Mouse (Mus musculus): Measurements from ENCODE around the gene Ugt1a1. TPM values are rescaled to one million over a fixed set of nuclear protein-coding genes. Genes with fewer than 3 reads are reported as not detected.

Ugt1a1 gene
- polyA plus RNA-seq, 1 experiment from 2014 or later: 0.33 TPM

GRCm38 (mm10) chr1:88260604-88261377 is 49.0 kb downstream of the Ugt1a1 start:
- ATAC-seq (ENCODE audit: insufficient number of reproducible peaks, insufficient read depth, low FRiP score, low read depth): no peak
- 81% methylated on average over 10 of the region's 10 CpGs for WGBS
- no peak overlapping the region for H3K9ac ChIP-seq (replicated peaks; ENCODE audit: low read depth, low read length)
- no peaks in the 10 kb centered on the region for H3K27me3 ChIP-seq (ENCODE audit: control insufficient read depth, insufficient read depth, low read length)
- peaks cover 4% of the 10 kb centered on the region; the same call in 1 of the 2 replicates for H3K4me1 ChIP-seq (ENCODE audit: control insufficient read depth, insufficient read depth, low read length)
- H3K9me3 ChIP-seq (ENCODE audit: control insufficient read depth, low read depth, low read length): peaks cover 9% of the 10 kb centered on the region; the same call in 1 of the 2 replicates
- H3K27ac ChIP-seq (ENCODE audit: low read length): no peak overlapping the region
- H3K36me3 ChIP-seq (ENCODE audit: control insufficient read depth, insufficient read depth, low read length): peaks cover 60% of the 10 kb centered on the region
- H3K4me2 ChIP-seq (replicated peaks; ENCODE audit: low read depth, low read length): no peak overlapping the region
- no peak overlapping the region for H3K4me3 ChIP-seq (ENCODE audit: low read depth, low read length)

GRCm38 (mm10) chr1:88261706-88262105 is 49.9 kb downstream of the Ugt1a1 start:
- 84% methylated on average over 7 of the region's 7 CpGs for WGBS
- Histone ChIP-seq H3K4me2 (replicated peaks; ENCODE audit: low read depth, low read length) (no peak overlapping the region), H3K4me1 (ENCODE audit: control insufficient read depth, insufficient read depth, low read length) (peaks cover 4% of the 10 kb centered on the region; the same call in 1 of the 2 replicates), H3K9ac (replicated peaks; ENCODE audit: low read depth, low read length) (no peak overlapping the region), H3K27me3 (ENCODE audit: control insufficient read depth, insufficient read depth, low read length) (no peaks in the 10 kb centered on the region), H3K27ac (ENCODE audit: low read length) (no peak overlapping the region), H3K4me3 (ENCODE audit: low read depth, low read length) (no peak overlapping the region), H3K36me3 (ENCODE audit: control insufficient read depth, insufficient read depth, low read length) (peaks cover 69% of the 10 kb centered on the region), H3K9me3 (ENCODE audit: control insufficient read depth, low read depth, low read length) (no peaks in the 10 kb centered on the region; the same call in 1 of the 2 replicates)
- no peak for ATAC-seq (ENCODE audit: insufficient number of reproducible peaks, insufficient read depth, low FRiP score, low read depth)

GRCm38 (mm10) chr1:88262255-88262654 is 50.5 kb downstream of the Ugt1a1 start:
- Histone ChIP-seq H3K27me3 (ENCODE audit: control insufficient read depth, insufficient read depth, low read length) (no peaks in the 10 kb centered on the region), H3K9me3 (ENCODE audit: control insufficient read depth, low read depth, low read length) (no peaks in the 10 kb centered on the region; the same call in 1 of the 2 replicates), H3K4me1 (ENCODE audit: control insufficient read depth, insufficient read depth, low read length) (peaks cover 4% of the 10 kb centered on the region; the same call in 1 of the 2 replicates), H3K36me3 (ENCODE audit: control insufficient read depth, insufficient read depth, low read length) (peaks cover 74% of the 10 kb centered on the region), H3K4me3 (ENCODE audit: low read depth, low read length) (no peak overlapping the region), H3K4me2 (replicated peaks; ENCODE audit: low read depth, low read length) (no peak overlapping the region), H3K9ac (replicated peaks; ENCODE audit: low read depth, low read length) (no peak overlapping the region), H3K27ac (ENCODE audit: low read length) (peak overlapping the region; percentile 0; the same call in 1 of the 2 replicates)
- ATAC-seq (ENCODE audit: insufficient number of reproducible peaks, insufficient read depth, low FRiP score, low read depth): peak; percentile 10
- 58% methylated on average over 4 of the region's 4 CpGs for WGBS

- H3K9ac ChIP-seq (replicated peaks; ENCODE audit: low read depth, low read length): no peak overlapping the region
- peaks cover 82% of the 10 kb centered on the region for H3K36me3 ChIP-seq (ENCODE audit: control insufficient read depth, insufficient read depth, low read length)
- H3K4me2 ChIP-seq (replicated peaks; ENCODE audit: low read depth, low read length): no peak overlapping the region
- 70% methylated on average over 6 of the region's 6 CpGs for WGBS
- no peak for ATAC-seq (ENCODE audit: insufficient number of reproducible peaks, insufficient read depth, low FRiP score, low read depth)
- no peaks in the 10 kb centered on the region for H3K27me3 ChIP-seq (ENCODE audit: control insufficient read depth, insufficient read depth, low read length)
- H3K4me1 ChIP-seq (ENCODE audit: control insufficient read depth, insufficient read depth, low read length): peaks cover 4% of the 10 kb centered on the region; the same call in 1 of the 2 replicates
- H3K9me3 ChIP-seq (ENCODE audit: control insufficient read depth, low read depth, low read length): no peaks in the 10 kb centered on the region; the same call in 1 of the 2 replicates
- H3K4me3 ChIP-seq (ENCODE audit: low read depth, low read length): no peak overlapping the region
- peak overlapping the region; percentile 0; the same call in 1 of the 2 replicates for H3K27ac ChIP-seq (ENCODE audit: low read length)
Measured at GRCm38 (mm10) chr1:88262961-88263360, 51.2 kb downstream of the Ugt1a1 start.

GRCm38 (mm10) chr1:88263778-88264177 is 52.0 kb downstream of the Ugt1a1 start:
- WGBS: 92% methylated on average over 5 of the region's 5 CpGs
- H3K4me1 ChIP-seq (ENCODE audit: control insufficient read depth, insufficient read depth, low read length): peaks cover 4% of the 10 kb centered on the region; the same call in 1 of the 2 replicates
- H3K4me3 ChIP-seq (ENCODE audit: low read depth, low read length): no peak overlapping the region
- no peak overlapping the region for H3K9ac ChIP-seq (replicated peaks; ENCODE audit: low read depth, low read length)
- peaks cover 90% of the 10 kb centered on the region for H3K36me3 ChIP-seq (ENCODE audit: control insufficient read depth, insufficient read depth, low read length)
- H3K9me3 ChIP-seq (ENCODE audit: control insufficient read depth, low read depth, low read length): no peaks in the 10 kb centered on the region; the same call in 1 of the 2 replicates
- no peak for ATAC-seq (ENCODE audit: insufficient number of reproducible peaks, insufficient read depth, low FRiP score, low read depth)
- H3K27ac ChIP-seq (ENCODE audit: low read length): no peak overlapping the region
- H3K4me2 ChIP-seq (replicated peaks; ENCODE audit: low read depth, low read length): no peak overlapping the region
- H3K27me3 ChIP-seq (ENCODE audit: control insufficient read depth, insufficient read depth, low read length): no peaks in the 10 kb centered on the region

GRCm38 (mm10) chr1:88264237-88264868 is 52.6 kb downstream of the Ugt1a1 start:
- H3K4me3 ChIP-seq (ENCODE audit: low read depth, low read length): no peak overlapping the region
- H3K9ac ChIP-seq (replicated peaks; ENCODE audit: low read depth, low read length): no peak overlapping the region
- H3K27me3 ChIP-seq (ENCODE audit: control insufficient read depth, insufficient read depth, low read length): no peaks in the 10 kb centered on the region
- 87% methylated on average over 7 of the region's 7 CpGs for WGBS
- H3K4me2 ChIP-seq (replicated peaks; ENCODE audit: low read depth, low read length): no peak overlapping the region
- H3K27ac ChIP-seq (ENCODE audit: low read length): no peak overlapping the region
- no peak for ATAC-seq (ENCODE audit: insufficient number of reproducible peaks, insufficient read depth, low FRiP score, low read depth)
- peaks cover 95% of the 10 kb centered on the region for H3K36me3 ChIP-seq (ENCODE audit: control insufficient read depth, insufficient read depth, low read length)
- no peaks in the 10 kb centered on the region; the same call in 1 of the 2 replicates for H3K9me3 ChIP-seq (ENCODE audit: control insufficient read depth, low read depth, low read length)
- H3K4me1 ChIP-seq (ENCODE audit: control insufficient read depth, insufficient read depth, low read length): peaks cover 4% of the 10 kb centered on the region; the same call in 1 of the 2 replicates

GRCm38 (mm10) chr1:88264869-88265240 is 53.1 kb downstream of the Ugt1a1 start:
- Histone ChIP-seq H3K4me2 (replicated peaks; ENCODE audit: low read depth, low read length) (no peak overlapping the region), H3K4me3 (ENCODE audit: low read depth, low read length) (no peak overlapping the region), H3K36me3 (ENCODE audit: control insufficient read depth, insufficient read depth, low read length) (peaks cover 99% of the 10 kb centered on the region), H3K4me1 (ENCODE audit: control insufficient read depth, insufficient read depth, low read length) (peaks cover 4% of the 10 kb centered on the region; the same call in 1 of the 2 replicates), H3K9me3 (ENCODE audit: control insufficient read depth, low read depth, low read length) (no peaks in the 10 kb centered on the region; the same call in 1 of the 2 replicates), H3K9ac (replicated peaks; ENCODE audit: low read depth, low read length) (no peak overlapping the region), H3K27me3 (ENCODE audit: control insufficient read depth, insufficient read depth, low read length) (no peaks in the 10 kb centered on the region), H3K27ac (ENCODE audit: low read length) (no peak overlapping the region)
- WGBS: 75% methylated on average over 4 of the region's 4 CpGs
- ATAC-seq (ENCODE audit: insufficient number of reproducible peaks, insufficient read depth, low FRiP score, low read depth): no peak

GRCm38 (mm10) chr1:88266123-88266522 is 54.4 kb downstream of the Ugt1a1 start:
- ATAC-seq (ENCODE audit: insufficient number of reproducible peaks, insufficient read depth, low FRiP score, low read depth): no peak
- H3K4me1 ChIP-seq (ENCODE audit: control insufficient read depth, insufficient read depth, low read length): peaks cover 4% of the 10 kb centered on the region; the same call in 1 of the 2 replicates
- no peak overlapping the region for H3K4me2 ChIP-seq (replicated peaks; ENCODE audit: low read depth, low read length)
- H3K9me3 ChIP-seq (ENCODE audit: control insufficient read depth, low read depth, low read length): no peaks in the 10 kb centered on the region; the same call in 1 of the 2 replicates
- no peak overlapping the region for H3K4me3 ChIP-seq (ENCODE audit: low read depth, low read length)
- H3K36me3 ChIP-seq (ENCODE audit: control insufficient read depth, insufficient read depth, low read length): peaks cover 90% of the 10 kb centered on the region
- no peak overlapping the region for H3K27ac ChIP-seq (ENCODE audit: low read length)
- H3K27me3 ChIP-seq (ENCODE audit: control insufficient read depth, insufficient read depth, low read length): no peaks in the 10 kb centered on the region
- no peak overlapping the region for H3K9ac ChIP-seq (replicated peaks; ENCODE audit: low read depth, low read length)
- WGBS: 90% methylated on average over 13 of the region's 13 CpGs
